Mouse (Mus musculus): ENCODE measurements around the gene Zfp462.
"Not testable (repeated sequence)": the region's sequence is repeated elsewhere in the genome, so short reads cannot be mapped to it uniquely, and the experiment has no call there.

Zfp462 gene

GRCm38 (mm10) chr4:54950866-54951265 is 6.0 kb downstream of the Zfp462 start:
- no peak for DNase-seq (ENCODE audit: low spot score)

- no peak for DNase-seq (ENCODE audit: low spot score)
Observed at GRCm38 (mm10) chr4:54953657-54954395, 9.0 kb downstream of the Zfp462 start.

DNA sequence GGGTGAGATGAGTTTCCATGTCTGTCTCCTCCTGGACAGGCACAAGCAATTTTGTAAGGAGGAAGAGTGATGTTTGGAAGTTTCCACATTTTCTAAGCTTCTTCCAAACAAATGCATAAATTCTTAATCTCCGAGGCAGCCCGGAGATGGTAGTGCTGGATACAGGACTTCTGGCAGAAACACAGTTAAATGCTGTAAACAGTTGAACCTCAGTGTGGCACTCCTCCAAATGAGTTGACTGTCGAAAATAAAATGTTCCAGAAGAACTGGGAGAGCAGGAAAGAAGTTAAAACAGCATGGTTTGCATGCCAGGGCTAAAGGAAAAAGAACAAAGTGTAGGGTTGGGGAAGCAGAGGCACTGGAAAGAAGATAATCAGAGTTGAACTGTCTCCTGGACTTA is 9.6 kb downstream of the Zfp462 start:
- no peak for DNase-seq (ENCODE audit: low spot score)

DNA sequence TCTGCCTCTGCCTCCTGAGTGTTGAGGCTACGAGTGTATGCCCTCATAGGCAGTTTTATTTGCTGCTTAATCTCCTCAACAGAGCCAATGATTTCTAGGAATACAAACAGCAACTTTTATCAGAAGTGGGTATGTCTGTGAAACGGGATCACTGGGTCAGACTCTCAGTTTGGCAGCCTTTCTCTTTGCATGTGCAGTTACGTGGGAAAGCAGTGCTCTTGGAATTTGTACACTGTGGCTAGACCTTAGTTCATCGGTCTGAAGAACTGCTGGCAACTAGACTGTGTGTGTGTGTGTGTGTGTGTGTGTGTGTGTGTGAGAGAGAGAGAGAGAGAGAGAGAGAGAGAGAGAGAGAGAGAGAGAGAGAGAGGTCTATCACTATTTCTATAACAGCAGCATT is 15.9 kb downstream of the Zfp462 start:
- no peak for DNase-seq (ENCODE audit: low spot score)

DNA sequence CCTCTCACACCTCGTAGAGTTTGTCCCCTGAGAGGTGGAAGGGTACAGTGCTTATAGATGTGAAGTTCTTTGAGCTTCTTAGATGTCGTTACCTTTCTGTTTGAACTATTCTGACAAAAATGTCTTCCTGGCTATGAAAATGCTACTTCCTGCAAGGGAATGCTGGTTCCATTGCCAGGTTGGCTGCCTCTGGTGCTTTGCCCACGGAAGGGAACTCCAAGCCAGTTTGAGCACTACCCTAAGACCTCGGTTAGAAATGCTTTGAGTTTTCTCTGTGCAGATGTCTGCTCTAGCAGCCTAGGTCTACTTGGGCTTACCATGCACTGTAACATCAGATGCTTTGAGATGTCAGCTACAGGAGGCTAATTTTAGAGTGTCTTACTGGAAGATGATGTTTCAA is 17.3 kb downstream of the Zfp462 start:
- DNase-seq (ENCODE audit: low spot score): no peak

DNA sequence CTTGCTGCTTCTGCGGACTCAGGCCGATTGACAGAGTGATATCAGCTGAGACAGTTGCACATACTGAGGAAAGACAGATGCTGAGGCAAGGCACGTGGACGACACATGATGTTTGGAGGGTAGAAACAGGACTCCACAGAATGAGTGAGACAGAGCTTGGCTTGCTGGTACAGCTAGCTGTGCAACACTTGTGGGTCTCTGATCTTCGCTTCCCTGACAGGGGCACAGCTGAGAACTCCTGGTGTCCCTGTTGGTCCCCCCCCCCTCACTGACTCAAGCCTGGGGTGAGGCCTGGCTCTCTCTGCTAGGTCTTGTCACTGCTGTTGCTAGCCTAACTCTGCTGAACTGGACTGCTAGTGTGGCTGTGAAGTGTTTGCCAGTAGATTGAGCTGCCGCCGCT is 18.7 kb downstream of the Zfp462 start:
- DNase-seq (ENCODE audit: low spot score): no peak

DNA sequence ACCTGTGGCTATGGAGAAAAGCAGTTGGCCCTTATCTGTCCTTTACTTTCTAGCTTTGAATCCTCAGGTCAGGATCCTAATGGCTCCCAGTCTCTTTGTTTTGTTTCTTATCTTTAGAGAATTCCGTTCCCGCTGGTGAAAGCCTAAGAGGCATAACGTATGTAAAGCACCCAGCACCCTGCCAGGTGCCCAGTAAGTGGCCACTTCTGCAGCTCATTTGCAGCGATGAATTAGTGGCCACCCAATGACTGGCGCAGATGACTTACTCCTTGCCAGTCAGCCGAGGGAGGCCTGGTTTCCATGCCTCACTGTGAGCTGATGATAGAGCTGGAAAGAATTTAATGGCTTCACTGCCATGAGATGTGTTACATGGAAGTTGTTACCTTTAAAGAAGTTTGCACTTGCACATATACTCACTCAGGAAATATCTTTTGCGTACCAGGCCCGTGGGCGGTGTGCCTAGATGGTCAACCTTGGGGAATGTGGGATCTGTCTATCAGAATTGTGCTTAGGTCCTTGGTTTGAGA is 20.4 kb downstream of the Zfp462 start:
- peak; percentile 56 for DNase-seq (ENCODE audit: low spot score)

- DNase-seq (ENCODE audit: low spot score): peak; percentile 84
Observed at GRCm38 (mm10) chr4:54966161-54966806, 21.4 kb downstream of the Zfp462 start.

DNA sequence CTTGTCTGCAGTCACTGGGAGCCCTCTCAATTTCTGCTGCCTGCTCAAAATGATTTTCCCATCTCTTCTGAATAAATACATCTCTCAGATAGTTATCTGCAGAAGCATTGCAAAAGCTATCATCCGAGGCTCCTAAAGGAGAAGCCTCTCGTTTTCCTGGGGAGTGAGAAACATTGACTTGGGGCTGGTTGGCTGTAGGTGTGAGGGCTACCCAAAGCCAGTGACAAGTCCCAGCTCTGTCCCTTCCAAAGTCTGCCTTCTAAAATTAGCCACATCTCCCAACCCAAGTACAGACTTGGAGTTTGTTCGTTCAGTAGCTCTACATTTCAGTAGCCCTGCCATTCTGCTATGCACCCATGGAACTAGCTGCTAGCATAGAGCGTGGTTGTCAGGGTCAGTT is 22.3 kb downstream of the Zfp462 start:
- DNase-seq (ENCODE audit: low spot score): no peak

GRCm38 (mm10) chr4:54967721-54968120 is 22.9 kb downstream of the Zfp462 start:
- DNase-seq (ENCODE audit: low spot score): peak; percentile 66

GRCm38 (mm10) chr4:54969671-54970295 is 24.9 kb downstream of the Zfp462 start:
- no peak for DNase-seq (ENCODE audit: low spot score)

DNA sequence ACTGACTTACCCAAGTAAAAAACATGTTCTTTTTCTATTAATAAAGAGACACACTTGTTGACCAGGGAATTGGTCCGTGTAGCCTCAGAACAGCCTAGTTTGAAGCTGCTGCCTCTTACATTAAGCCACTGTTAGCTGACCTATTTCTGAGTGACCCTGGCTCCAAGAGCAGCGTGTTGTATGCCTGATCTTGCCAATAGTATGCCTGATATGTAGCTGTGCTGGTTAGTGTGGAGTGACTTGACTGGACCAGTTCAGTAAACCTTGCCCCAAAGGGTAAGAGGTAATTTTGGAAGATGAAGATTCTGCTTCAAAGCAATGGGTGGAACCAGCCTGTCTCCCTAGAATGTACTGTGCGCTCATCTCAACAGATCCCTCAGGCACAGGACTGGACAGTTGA is 26.5 kb downstream of the Zfp462 start:
- DNase-seq (ENCODE audit: low spot score): no peak

DNA sequence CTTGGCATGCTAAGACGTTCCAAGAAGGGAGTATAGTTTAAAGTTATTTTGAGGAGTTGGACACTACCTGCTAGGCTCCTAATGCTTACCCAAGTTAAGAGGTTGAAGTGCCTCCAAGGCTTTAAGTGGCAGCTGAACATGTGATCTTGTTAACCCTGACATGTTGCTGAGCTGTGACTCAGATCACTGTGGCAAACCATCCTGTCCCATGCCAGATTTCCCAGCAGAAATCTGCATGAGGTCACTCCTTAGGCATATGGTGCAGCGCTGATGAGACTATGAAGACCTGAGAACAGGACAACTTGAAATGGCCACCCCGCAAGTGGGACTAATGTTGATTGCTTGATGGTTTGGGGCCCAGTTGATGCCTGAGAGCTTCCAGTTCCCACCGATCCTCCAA is 27.2 kb downstream of the Zfp462 start:
- DNase-seq (ENCODE audit: low spot score): peak; percentile 57

DNA sequence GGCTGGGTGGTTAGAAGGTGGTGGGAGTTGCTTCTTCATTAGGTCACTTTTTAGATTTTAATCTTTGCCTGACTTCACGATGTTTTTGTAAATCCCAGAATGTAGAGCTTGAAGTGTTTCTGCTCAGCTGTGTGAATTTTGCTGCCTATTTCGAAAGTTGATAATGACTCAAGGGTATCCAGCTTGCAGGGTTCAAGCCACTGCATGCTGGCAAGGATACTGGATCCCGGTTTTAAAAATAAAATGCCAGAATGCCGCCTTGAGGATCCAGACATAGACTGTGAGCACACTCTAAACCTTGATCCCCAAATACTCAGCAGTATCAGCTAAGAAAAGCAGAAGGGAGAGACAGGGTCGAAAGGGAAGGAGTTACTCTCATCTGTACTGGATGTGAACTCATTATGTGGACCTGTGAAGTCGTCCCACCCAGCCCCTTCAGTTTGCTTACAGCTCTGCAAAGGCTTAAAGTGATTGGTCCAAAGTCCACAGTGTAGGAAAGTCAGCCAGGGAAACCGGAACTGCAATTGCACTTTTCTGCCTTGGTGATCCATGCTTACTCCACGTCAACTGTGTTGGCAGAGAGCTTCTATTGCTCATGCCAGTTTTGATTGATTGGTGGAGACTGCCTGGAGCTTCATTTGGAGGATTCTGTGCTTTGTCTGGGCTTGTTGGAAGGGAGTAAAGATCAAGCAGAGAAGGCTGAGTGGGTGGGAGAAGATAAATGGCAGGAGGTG is 28.1 kb downstream of the Zfp462 start:
- no peak for DNase-seq (ENCODE audit: low spot score)

GRCm38 (mm10) chr4:54979771-54980472 is 35.1 kb downstream of the Zfp462 start:
- DNase-seq (ENCODE audit: low spot score): peak; percentile 78

DNA sequence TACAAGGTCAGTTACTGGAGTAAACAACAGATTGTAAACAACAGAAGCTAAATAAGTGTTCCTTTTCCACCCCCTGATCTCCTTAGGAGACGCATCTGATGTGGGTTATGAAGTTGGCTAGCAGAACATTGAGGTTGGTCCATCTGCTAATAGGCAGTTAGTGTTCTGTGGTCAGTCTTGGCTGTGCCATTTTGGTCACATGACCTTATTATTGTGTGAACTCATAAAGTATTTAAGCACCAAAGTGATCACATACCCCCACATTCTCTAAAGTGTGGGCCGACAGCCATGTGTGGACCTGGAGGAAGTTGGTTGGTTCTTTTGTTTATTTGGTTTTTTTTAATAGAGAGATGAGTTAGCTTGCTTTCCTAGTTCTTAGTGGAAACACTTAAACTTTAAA is 39.7 kb downstream of the Zfp462 start:
- DNase-seq (ENCODE audit: low spot score): no peak

- no peak for DNase-seq (ENCODE audit: low spot score)
Observed at GRCm38 (mm10) chr4:54986671-54987070, 41.8 kb downstream of the Zfp462 start.

GRCm38 (mm10) chr4:54987256-54987655 is 42.4 kb downstream of the Zfp462 start:
- DNase-seq (ENCODE audit: low spot score): no peak

- no peak for DNase-seq (ENCODE audit: low spot score)
Observed at GRCm38 (mm10) chr4:54987926-54988325, 43.1 kb downstream of the Zfp462 start.

DNA sequence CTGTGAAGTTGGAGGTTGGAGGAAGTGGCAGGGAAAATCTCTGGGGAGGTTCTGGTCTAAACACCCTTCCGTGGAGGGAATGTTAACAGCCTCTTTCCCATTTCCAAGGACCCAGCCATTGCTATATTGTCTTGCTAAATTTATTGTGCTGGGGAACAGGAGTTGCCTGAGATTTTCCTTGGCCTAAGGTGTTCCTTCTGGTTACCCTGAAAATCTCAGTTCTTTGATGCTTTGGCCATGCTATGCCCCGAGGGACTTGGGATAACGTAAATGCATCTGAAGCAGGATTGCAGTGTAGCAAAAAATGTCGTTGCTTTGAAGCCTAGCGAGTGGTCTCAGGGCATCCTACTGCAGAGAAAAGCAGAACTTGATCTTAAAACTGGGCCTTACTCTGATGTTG is 47.1 kb downstream of the Zfp462 start:
- no peak for DNase-seq (ENCODE audit: low spot score)

DNA sequence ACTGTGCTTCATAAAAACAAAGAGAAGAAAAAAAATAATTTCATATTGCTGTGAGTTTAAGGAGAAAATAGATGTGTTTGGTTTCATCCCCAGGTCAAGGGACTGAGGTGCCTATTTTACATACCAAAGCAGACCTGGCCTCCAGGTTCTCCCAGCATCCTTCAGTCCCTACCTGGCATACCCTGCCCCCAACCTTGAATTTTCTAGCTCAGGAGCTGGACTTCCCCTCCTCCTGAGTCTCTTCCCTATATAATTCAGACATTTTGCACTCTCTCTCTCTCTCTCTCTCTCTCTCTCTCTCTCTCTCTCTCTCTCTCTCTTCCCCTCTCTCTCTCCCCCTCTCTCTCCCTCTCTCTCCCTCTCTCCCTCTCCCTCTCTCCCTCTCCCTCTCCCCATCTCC is 48.2 kb downstream of the Zfp462 start:
- not testable (repeated sequence) for DNase-seq (ENCODE audit: low spot score)

GRCm38 (mm10) chr4:54995258-54995657 is 50.4 kb downstream of the Zfp462 start:
- DNase-seq (ENCODE audit: low spot score): no peak
